Mouse (Mus musculus) hindbrain, embryonic 15.5 days (tissue): ENCODE results near the gene Brat1. TPM values are rescaled to one million over a fixed set of nuclear protein-coding genes. Genes with fewer than 3 reads are reported as not detected.

ENCODE experiments used
- ATAC-seq: fragments of 200-750 bp; cut with Nextera tagmentation; 2 replicates; pipeline ENCODE4 v1.8.0; 2017; ENCODE audit warnings: low read depth, moderate number of reproducible peaks, moderate TSS enrichment; ENCODE audit not compliant: low FRiP score
- H3K27ac ChIP-seq: fragments of 300-500 bp; sonication (generic); replicated peaks from 2 replicates; pipeline ENCODE4 v1.5.1; 2015; ENCODE audit warnings: mild to moderate bottlenecking, inconsistent platforms
- H3K27me3 ChIP-seq: fragments of 300-500 bp; sonication (generic); 2 replicates; pipeline ENCODE4 v1.6.1; 2015; ENCODE audit warnings: control low read depth, inconsistent platforms
- H3K36me3 ChIP-seq: fragments of 300-500 bp; sonication (generic); 2 replicates; pipeline ENCODE4 v1.6.1; 2015; ENCODE audit warnings: control low read depth, inconsistent platforms
- H3K4me1 ChIP-seq: fragments of 300-500 bp; sonication (generic); replicated peaks from 2 replicates; pipeline ENCODE4 v1.6.1; 2015; ENCODE audit warnings: control low read depth, inconsistent platforms
- H3K4me2 ChIP-seq: fragments of 300-500 bp; sonication (generic); 2 replicates; pipeline ENCODE4 v1.6.1; 2015; ENCODE audit warnings: moderate library complexity, mild to moderate bottlenecking, inconsistent platforms
- H3K4me3 ChIP-seq: fragments of 300-500 bp; sonication (generic); 2 replicates; pipeline ENCODE4 v1.5.1; 2015; ENCODE audit warnings: mild to moderate bottlenecking, inconsistent platforms
- H3K9ac ChIP-seq: fragments of 300-500 bp; sonication (generic); 2 replicates; pipeline ENCODE4 v1.6.1; 2015; ENCODE audit warnings: inconsistent platforms
- H3K9me3 ChIP-seq: fragments of 300-500 bp; sonication (generic); 2 replicates; pipeline ENCODE4 v1.6.1; 2016; ENCODE audit warnings: control low read depth, inconsistent platforms
- WGBS: fragments of 180-500 bp; shearing (Covaris S2); methylation state at CpG from one replicate; pipeline ENCODE4 v1.1.7; 2015; 5-methylcytosine and 5-hydroxymethylcytosine counted together
- polyA plus RNA-seq: library from polyadenylated mRNA; unstranded; fragments of >200 nt; fragmentation: Nextera tagmentation; extraction: Ambion mirVana; gene quantifications from 2 replicates; pipeline ENCODE4 v1.2.1, GENCODE M21; 2015

Brat1 gene
- polyA plus RNA-seq, 1 experiment from 2014 or later = 24.9 TPM

DNA sequence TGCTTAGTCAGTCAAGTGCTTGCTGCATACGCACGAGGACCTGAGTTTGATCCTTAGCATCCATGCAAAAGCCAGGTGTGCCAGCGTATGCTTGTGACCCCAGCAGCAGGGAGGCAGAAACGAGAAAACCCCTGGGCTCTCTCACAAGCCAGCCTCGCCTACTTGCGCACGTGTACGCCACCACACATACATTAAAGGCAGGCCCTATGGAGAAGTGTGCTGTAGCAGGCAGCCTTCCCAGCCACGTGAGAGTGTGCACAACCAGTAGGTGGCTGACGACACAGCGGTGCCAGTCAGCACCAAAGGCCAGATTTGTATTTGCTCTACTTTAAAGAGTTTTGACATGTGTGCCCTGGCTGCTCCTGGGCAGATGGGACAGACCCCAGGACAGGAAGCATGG, 29.2 kb upstream of the Brat1 start:
- Histone ChIP-seq H3K27ac (no peak overlapping the region; the same call in 1 of the 2 replicates), H3K4me2 (no peak overlapping the region), H3K9ac (no peak overlapping the region), H3K36me3 (peaks cover 45% of the 10 kb centered on the region), H3K4me1 (0 out of 2 replicates have a peak, but pooled peaks cover 3% of the 10 kb centered on the region), H3K4me3 (no peak overlapping the region), H3K27me3 (no peaks in the 10 kb centered on the region), H3K9me3 (no peaks in the 10 kb centered on the region)
- 84% methylated on average over 11 of the region's 11 CpGs for WGBS
- ATAC-seq = no peak

DNA sequence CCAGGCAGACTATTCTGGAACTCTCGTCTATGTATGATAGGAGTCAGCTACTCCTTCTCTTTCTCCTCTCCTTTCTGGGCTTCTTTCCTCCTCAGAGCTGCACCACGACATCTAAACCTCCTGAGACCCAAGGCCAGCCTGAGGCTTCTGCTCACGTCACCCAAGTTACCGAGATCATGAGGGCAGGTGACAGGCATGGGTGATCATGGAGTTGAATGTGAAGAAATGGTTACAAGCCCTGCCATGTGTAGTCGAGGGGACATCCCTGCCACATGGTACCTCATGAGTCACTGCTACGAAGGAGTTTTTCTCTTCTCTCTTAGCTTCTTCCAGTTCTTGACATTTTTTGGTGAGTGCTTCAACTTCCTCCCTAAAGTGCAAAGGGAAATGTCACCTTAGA, 27.7 kb upstream of the Brat1 start:
- H3K4me2 ChIP-seq = no peak overlapping the region
- H3K27me3 ChIP-seq = no peaks in the 10 kb centered on the region
- no peaks in the 10 kb centered on the region for H3K9me3 ChIP-seq
- 92% methylated on average over 6 of the region's 6 CpGs for WGBS
- 0 out of 2 replicates have a peak, but pooled peaks cover 3% of the 10 kb centered on the region for H3K4me1 ChIP-seq
- no peak overlapping the region for H3K9ac ChIP-seq
- H3K4me3 ChIP-seq = no peak overlapping the region
- no peak for ATAC-seq
- H3K36me3 ChIP-seq = peaks cover 40% of the 10 kb centered on the region
- H3K27ac ChIP-seq = no peak overlapping the region

DNA sequence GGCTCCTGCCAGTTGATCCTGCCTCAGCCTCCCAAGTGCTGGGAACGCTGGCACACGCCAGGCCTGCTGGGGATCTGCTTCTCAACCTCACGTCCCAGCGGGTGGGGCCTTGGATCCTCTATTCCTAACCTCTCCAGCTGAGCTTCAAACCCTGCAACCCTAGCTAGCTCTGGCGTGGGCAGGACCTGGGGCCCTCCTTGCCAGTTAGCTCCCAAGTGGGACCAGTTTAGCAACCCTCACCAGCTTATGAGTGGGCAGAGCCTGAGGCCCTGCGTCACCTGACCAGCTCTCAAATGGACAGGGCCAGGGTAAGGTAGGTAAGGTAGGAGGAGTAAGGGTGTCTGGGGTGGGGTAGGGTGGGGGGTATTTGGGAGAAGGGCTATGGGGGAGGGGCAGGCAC, 24.8 kb upstream of the Brat1 start:
- no peak overlapping the region for H3K27ac ChIP-seq
- H3K36me3 ChIP-seq = peaks cover 39% of the 10 kb centered on the region
- no peaks in the 10 kb centered on the region for H3K9me3 ChIP-seq
- no peak overlapping the region for H3K4me3 ChIP-seq
- no peaks in the 10 kb centered on the region for H3K27me3 ChIP-seq
- H3K9ac ChIP-seq = no peak overlapping the region
- H3K4me1 ChIP-seq = peaks cover 1% of the 10 kb centered on the region; the same call in 1 of the 2 replicates
- no peak for ATAC-seq
- 93% methylated on average over 6 of the region's 6 CpGs for WGBS
- H3K4me2 ChIP-seq = no peak overlapping the region

DNA sequence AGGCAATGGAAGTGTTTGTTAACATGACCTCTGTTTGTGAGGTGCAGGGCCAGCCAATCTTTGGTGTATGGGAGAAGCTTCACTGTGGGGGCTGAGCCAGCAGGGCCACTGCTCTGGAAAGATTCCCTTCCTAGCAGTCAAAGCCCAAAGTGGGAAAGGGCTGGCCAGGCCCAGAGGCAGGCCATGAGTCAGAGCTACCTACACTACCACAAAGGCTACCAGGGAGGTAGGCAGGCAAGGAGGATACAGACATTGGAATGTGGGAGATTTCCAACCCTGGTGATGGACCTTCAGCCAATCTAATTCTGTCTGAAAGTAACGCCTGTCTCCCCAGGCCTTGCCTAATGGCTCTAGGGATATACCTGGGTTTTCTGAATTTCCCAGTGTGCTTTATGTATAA, 23.9 kb upstream of the Brat1 start:
- H3K27ac ChIP-seq = no peak overlapping the region
- no peak overlapping the region for H3K4me3 ChIP-seq
- no peak overlapping the region for H3K4me2 ChIP-seq
- H3K9me3 ChIP-seq = no peaks in the 10 kb centered on the region
- no peaks in the 10 kb centered on the region for H3K27me3 ChIP-seq
- H3K36me3 ChIP-seq = peaks cover 36% of the 10 kb centered on the region
- H3K4me1 ChIP-seq = no peaks in the 10 kb centered on the region; the same call in 1 of the 2 replicates
- no peak overlapping the region for H3K9ac ChIP-seq
- ATAC-seq = no peak
- 87% methylated on average over 1 of the region's 1 CpGs for WGBS

DNA sequence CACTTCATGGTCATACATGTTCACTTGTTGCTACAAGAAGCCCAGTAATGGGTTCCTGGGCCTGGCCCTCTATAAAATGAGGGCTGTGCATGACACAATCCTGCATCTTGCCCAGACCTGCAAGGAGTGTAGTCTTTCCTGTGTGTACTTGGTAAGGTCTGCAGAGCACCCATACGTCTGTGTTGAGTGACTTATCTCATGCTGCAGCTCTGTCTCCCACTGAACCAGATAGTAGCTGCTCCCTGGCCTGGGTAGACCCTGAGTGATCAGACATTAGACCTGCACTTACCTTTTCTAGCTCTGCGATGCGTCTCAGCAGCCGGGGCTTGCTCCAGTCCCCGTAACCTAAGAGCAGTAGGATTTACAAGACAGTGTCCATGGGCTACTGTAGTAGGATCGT, 22.7 kb upstream of the Brat1 start:
- peaks cover 33% of the 10 kb centered on the region for H3K36me3 ChIP-seq
- ATAC-seq = no peak
- H3K27me3 ChIP-seq = no peaks in the 10 kb centered on the region
- H3K4me2 ChIP-seq = no peak overlapping the region
- H3K4me1 ChIP-seq = no peaks in the 10 kb centered on the region; the same call in 1 of the 2 replicates
- no peak overlapping the region for H3K27ac ChIP-seq
- H3K4me3 ChIP-seq = no peak overlapping the region
- H3K9ac ChIP-seq = no peak overlapping the region
- H3K9me3 ChIP-seq = no peaks in the 10 kb centered on the region
- WGBS = 97% methylated on average over 6 of the region's 6 CpGs

DNA sequence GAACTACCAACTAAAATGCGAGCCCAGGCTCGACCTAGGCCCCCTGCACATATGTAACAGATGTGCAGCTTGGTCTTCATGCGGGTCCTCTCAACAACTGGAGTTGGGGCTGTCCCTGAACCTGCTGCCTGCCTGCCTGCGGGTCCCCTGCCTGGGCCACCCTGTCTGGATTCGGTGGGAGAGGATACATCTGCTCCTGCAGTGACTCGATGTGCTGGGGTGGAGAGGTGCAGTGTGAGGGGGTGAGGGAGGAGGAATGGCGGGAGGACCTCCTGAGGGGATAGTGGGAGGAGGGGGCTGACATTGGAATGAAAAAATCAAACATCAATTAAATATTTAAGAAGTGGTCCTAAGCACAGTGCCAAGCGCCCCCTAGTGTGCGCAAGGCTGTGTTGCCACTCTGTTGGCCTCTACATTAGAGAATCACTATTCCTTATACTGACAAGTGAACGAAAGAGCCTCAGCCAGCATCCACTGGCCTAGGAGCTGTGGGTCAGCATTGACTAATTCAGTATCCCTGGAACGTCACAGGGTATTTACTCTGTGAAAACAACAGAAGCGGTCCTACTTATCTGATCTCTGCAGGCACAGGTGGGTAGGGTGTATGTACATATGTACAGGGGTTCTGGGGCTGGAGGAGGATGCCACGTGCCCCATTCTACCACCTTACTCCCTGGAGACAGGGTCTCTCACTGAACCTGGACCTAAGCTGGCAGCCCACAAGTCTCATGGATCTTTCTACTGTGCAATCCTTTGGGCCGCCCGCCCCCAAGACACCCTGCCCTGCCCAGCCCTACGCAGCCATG, 20.3 kb upstream of the Brat1 start:
- Histone ChIP-seq H3K9me3 (no peaks in the 10 kb centered on the region), H3K27me3 (no peaks in the 10 kb centered on the region), H3K4me1 (no peaks in the 10 kb centered on the region; the same call in 1 of the 2 replicates), H3K27ac (no peak overlapping the region), H3K9ac (no peak overlapping the region), H3K36me3 (peaks cover 31% of the 10 kb centered on the region), H3K4me3 (no peak overlapping the region), H3K4me2 (no peak overlapping the region)
- ATAC-seq = peak; percentile 71; the same call in 1 of the 2 replicates
- 60% methylated on average over 16 of the region's 16 CpGs for WGBS

DNA sequence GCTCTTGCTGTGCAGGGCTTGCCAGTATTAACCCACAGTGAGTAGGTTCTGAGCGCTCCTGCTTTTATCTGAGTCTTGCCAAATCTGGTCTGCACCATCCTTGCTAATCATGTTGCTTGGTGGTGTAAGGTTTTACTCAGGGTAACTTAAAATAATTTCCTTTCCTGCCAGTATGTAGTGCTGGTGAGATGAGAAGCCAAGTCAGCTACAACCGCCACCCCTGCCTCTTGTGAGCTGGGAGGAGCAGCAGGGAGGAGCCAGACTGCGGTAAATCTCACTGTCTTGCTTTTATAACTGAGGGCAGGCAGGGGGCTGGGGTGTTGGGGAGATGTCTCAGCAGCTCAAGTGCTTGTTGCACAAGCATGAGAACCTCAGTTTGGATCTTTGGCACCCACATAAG, 16.4 kb upstream of the Brat1 start:
- no peaks in the 10 kb centered on the region for H3K27me3 ChIP-seq
- H3K36me3 ChIP-seq = peaks cover 44% of the 10 kb centered on the region
- 86% methylated on average over 3 of the region's 3 CpGs for WGBS
- H3K4me3 ChIP-seq = no peak overlapping the region
- H3K9ac ChIP-seq = no peak overlapping the region
- no peak overlapping the region for H3K4me2 ChIP-seq
- no peaks in the 10 kb centered on the region for H3K9me3 ChIP-seq
- ATAC-seq = no peak
- H3K27ac ChIP-seq = no peak overlapping the region
- no peaks in the 10 kb centered on the region; the same call in 1 of the 2 replicates for H3K4me1 ChIP-seq

DNA sequence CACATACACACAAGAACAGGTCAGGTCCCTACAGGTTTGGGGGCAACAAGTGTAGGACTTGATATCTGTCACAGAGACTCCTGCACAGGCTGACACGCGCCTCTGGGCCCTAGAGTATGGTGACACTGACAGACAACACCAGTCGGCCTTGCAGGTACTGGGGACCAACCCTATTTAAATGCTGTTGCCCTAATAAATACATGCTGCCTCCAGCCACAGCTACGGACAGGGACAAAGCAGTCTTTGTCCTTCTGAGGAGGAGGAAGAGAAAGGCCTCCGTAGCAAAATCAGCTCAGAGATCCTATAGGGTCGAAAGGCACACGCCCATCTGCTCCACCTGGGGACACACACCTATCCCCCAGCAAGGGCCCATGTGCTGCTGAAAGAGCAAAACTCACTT, 8.8 kb upstream of the Brat1 start:
- Histone ChIP-seq H3K27me3 (no peaks in the 10 kb centered on the region), H3K36me3 (peaks cover 41% of the 10 kb centered on the region), H3K4me1 (peaks cover 15% of the 10 kb centered on the region), H3K4me2 (no peak overlapping the region), H3K27ac (no peak overlapping the region), H3K9ac (no peak overlapping the region), H3K9me3 (no peaks in the 10 kb centered on the region), H3K4me3 (no peak overlapping the region)
- 81% methylated on average over 7 of the region's 7 CpGs for WGBS
- no peak for ATAC-seq

DNA sequence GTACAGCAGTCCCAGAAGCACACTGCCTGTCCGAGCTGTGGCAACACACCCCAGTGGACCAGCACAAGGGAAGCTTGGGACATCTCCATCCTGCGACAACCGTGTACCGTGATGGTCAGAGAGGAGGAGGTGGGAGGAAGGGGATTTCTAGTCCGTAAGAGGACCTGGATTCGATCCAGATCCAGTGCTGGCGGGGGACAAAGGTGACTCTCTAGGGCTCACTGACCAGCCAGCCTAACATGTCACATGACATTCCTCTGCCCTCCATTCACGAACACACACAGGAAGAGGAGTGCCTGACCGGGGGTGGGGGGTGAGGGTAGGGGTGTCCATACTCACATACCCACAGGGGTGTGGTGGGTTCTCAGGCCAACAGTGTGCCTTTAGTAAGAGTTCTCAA, 5.0 kb upstream of the Brat1 start:
- H3K4me3 ChIP-seq = no peak overlapping the region
- H3K9ac ChIP-seq = no peak overlapping the region
- 77% methylated on average over 9 of the region's 9 CpGs for WGBS

DNA sequence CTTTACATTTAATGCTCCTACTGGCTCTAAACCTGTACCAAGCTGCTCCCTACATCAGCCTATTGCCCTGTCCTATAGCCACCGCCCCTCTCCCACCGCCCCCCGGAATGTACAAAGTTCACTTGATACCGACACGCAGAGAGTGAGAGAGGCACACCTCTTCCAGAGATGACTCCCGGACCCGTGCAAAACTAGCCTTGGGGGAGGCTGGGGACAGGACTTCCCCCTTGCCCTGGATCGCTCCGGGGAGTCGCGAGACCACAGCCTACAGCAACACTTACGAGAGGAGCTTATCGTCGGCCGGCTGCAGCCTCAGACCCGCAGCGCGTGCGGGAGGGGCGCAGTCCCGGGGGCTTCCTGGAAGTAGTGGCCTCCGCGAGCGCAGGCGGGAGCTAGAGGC, 3.1 kb upstream of the Brat1 start:
- H3K9ac ChIP-seq = peak overlapping the region; percentile 92
- WGBS = under 1% methylated on average over 25 of the region's 25 CpGs
- no peaks in the 10 kb centered on the region for H3K9me3 ChIP-seq
- peak; percentile 7; the same call in 1 of the 2 replicates for ATAC-seq
- peak overlapping the region; percentile 91 for H3K4me3 ChIP-seq
- peaks cover 47% of the 10 kb centered on the region for H3K4me1 ChIP-seq
- no peaks in the 10 kb centered on the region for H3K27me3 ChIP-seq
- H3K27ac ChIP-seq = peak overlapping the region; percentile 92
- peak overlapping the region; percentile 82 for H3K4me2 ChIP-seq
- peaks cover 14% of the 10 kb centered on the region for H3K36me3 ChIP-seq

More for the DNA sequence above, 5.0 kb upstream of the Brat1 start:
- no peak for ATAC-seq
- H3K27me3 ChIP-seq = no peaks in the 10 kb centered on the region
- no peak overlapping the region for H3K27ac ChIP-seq
- no peak overlapping the region for H3K4me2 ChIP-seq
- H3K36me3 ChIP-seq = peaks cover 24% of the 10 kb centered on the region
- no peaks in the 10 kb centered on the region for H3K9me3 ChIP-seq
- peaks cover 34% of the 10 kb centered on the region for H3K4me1 ChIP-seq

DNA sequence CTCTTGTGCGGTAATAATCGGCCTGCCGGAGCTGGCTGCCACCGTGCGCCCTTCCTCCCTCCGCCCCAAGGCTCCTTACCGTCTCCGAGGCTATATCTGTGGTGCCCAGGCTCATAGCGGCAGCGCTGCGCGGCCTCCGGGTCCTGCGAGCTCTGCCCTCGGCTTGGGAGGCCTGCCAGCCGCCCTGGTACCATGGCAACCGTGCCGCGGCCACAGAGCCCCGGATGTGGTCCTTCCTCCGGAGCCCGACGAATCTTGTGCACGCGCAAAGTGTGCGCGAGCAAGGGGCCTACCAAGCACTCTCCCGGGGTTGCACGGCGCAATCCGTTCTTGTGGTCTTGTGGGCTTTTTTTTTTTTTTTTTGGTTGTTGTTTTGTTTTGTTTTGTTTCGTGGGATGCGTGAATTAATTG, 2.7 kb upstream of the Brat1 start, which contains the start of gene Iqce:
Gene Iqce (minus strand): TSS at position 276 of the 411 bp plus-strand sequence.
- H3K4me3 ChIP-seq = peak within 1 kb of the TSS; percentile 91
- H3K9me3 ChIP-seq = no peaks in the 10 kb centered on the region
- peak within 1 kb of the TSS; percentile 92 for H3K9ac ChIP-seq
- H3K4me1 ChIP-seq = peaks cover 47% of the 10 kb centered on the region
- peak; percentile 61 for ATAC-seq
- H3K4me2 ChIP-seq = peak within 1 kb of the TSS; percentile 82
- H3K36me3 ChIP-seq = 0 out of 2 replicates have a peak, but pooled peaks cover 10% of the 10 kb centered on the region
- H3K27ac ChIP-seq = peak within 1 kb of the TSS; percentile 92
- WGBS = under 1% methylated on average over 33 of the region's 33 CpGs
- H3K27me3 ChIP-seq = no peaks in the 10 kb centered on the region

DNA sequence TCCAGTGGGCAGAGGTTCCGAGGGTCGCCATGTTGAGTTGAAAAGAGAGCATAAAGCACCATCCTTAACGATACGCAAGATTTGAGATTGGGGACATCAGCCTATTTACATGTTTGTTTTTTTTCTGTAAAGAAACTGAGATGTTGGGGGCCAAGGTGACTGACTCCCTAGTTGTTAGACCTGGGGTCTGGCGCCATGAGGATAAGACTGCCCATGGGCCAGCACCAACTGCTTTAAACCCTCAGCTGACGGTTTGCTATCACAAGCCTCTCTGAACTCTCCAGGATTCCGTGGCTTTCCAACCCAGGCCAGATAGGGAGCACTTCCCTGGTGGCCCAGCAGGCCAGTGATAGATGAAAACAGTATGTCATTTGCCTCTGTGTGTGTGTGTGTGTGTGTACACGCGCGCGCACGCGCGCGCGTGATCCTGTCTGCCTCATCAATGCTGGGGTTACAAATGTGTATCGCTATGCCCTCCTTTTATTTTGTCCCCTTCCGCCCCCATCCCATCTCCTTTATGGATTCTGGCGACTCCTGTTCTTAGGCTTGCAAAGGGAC, 2.1 kb upstream of the Brat1 start:
- H3K9ac ChIP-seq = peak overlapping the region; percentile 92
- no peak for ATAC-seq
- H3K27ac ChIP-seq = peak overlapping the region; percentile 92
- no peaks in the 10 kb centered on the region for H3K9me3 ChIP-seq
- peak overlapping the region; percentile 91 for H3K4me3 ChIP-seq
- peaks cover 44% of the 10 kb centered on the region for H3K4me1 ChIP-seq
- whole genome bisulfite sequencing = 60% methylated on average over 19 of the region's 19 CpGs
- H3K27me3 ChIP-seq = no peaks in the 10 kb centered on the region
- H3K36me3 ChIP-seq = 0 out of 2 replicates have a peak, but pooled peaks cover 7% of the 10 kb centered on the region
- H3K4me2 ChIP-seq = peak overlapping the region; percentile 82
